Mouse (Mus musculus) embryonic facial prominence, embryonic 15.5 days (tissue): ENCODE measurements at regions not wholly inside any gene's neighbourhood (a gene's known extent, or its start where the extent isn't known, plus 50 kb on each side); places are given as distances from the start of the nearest gene placed in this dataset.

Source experiments
- ATAC-seq: fragments of 200-750 bp; cut with Nextera tagmentation; 2 replicates; pipeline ENCODE4 v1.8.0; 2017; ENCODE audit warnings: low read depth, moderate TSS enrichment; ENCODE audit not compliant: insufficient number of reproducible peaks, low FRiP score, low TSS enrichment
- H3K27ac ChIP-seq: fragments of 300-500 bp; sonication (generic); replicated peaks from 2 replicates; pipeline ENCODE4 v1.5.1; 2015; ENCODE audit warnings: mild to moderate bottlenecking, inconsistent platforms
- H3K27me3 ChIP-seq: fragments of 300-500 bp; sonication (generic); 2 replicates; pipeline ENCODE4 v1.6.1; 2015; ENCODE audit warnings: inconsistent platforms
- H3K36me3 ChIP-seq: fragments of 300-500 bp; sonication (generic); 2 replicates; pipeline ENCODE4 v1.6.1; 2015; ENCODE audit warnings: mild to moderate bottlenecking, inconsistent platforms
- H3K4me1 ChIP-seq: fragments of 300-500 bp; sonication (generic); 2 replicates; pipeline ENCODE4 v1.6.1; 2015; ENCODE audit warnings: inconsistent platforms
- H3K4me2 ChIP-seq: fragments of 300-500 bp; sonication (generic); replicated peaks from 2 replicates; pipeline ENCODE4 v1.6.1; 2015; ENCODE audit warnings: mild to moderate bottlenecking, inconsistent platforms
- H3K4me3 ChIP-seq: fragments of 300-500 bp; sonication (generic); replicated peaks from 2 replicates; pipeline ENCODE4 v1.5.1; 2015; ENCODE audit warnings: mild to moderate bottlenecking, inconsistent platforms
- H3K9ac ChIP-seq: fragments of 300-500 bp; sonication (generic); 2 replicates; pipeline ENCODE4 v1.6.1; 2015; ENCODE audit warnings: inconsistent platforms
- H3K9me3 ChIP-seq: fragments of 300-500 bp; sonication (generic); replicated peaks from 2 replicates; pipeline ENCODE4 v1.6.1; 2016; ENCODE audit warnings: inconsistent platforms
- WGBS: fragments of 180-500 bp; shearing (Covaris S2); methylation state at CpG from one replicate; pipeline ENCODE4 v1.1.7; 2015; 5-methylcytosine and 5-hydroxymethylcytosine counted together

GRCm38 (mm10) chr12:68680668-68681067 lies 478.3 kb downstream of the Rps29 start:
- WGBS, result 84% methylated on average over 3 of the region's 3 CpGs

GRCm38 (mm10) chr12:68676096-68676775 lies 482.8 kb downstream of the Rps29 start:
- H3K27ac ChIP-seq, result no peak overlapping the region
- H3K4me2 ChIP-seq, result no peak overlapping the region
- no peak overlapping the region for H3K9ac ChIP-seq
- ATAC-seq, result no peak
- H3K4me1 ChIP-seq, result no peaks in the 10 kb centered on the region
- no peaks in the 10 kb centered on the region for H3K9me3 ChIP-seq
- 88% methylated on average over 16 of the region's 16 CpGs for WGBS
- no peak overlapping the region for H3K4me3 ChIP-seq
- H3K36me3 ChIP-seq, result no peaks in the 10 kb centered on the region
- no peaks in the 10 kb centered on the region for H3K27me3 ChIP-seq

More at GRCm38 (mm10) chr12:68680668-68681067, 478.3 kb downstream of the Rps29 start:
- no peak overlapping the region for H3K4me2 ChIP-seq
- no peak overlapping the region for H3K9ac ChIP-seq
- no peaks in the 10 kb centered on the region for H3K36me3 ChIP-seq
- H3K27ac ChIP-seq, result no peak overlapping the region
- no peak for ATAC-seq
- no peaks in the 10 kb centered on the region for H3K4me1 ChIP-seq
- no peaks in the 10 kb centered on the region for H3K9me3 ChIP-seq
- H3K27me3 ChIP-seq, result no peaks in the 10 kb centered on the region
- H3K4me3 ChIP-seq, result no peak overlapping the region

GRCm38 (mm10) chr12:68672011-68672410 lies 487.0 kb downstream of the Rps29 start:
- H3K27ac ChIP-seq, result no peak overlapping the region
- no peaks in the 10 kb centered on the region for H3K4me1 ChIP-seq
- no peaks in the 10 kb centered on the region for H3K36me3 ChIP-seq
- no peak overlapping the region for H3K4me2 ChIP-seq
- no peaks in the 10 kb centered on the region for H3K27me3 ChIP-seq
- no peak overlapping the region for H3K4me3 ChIP-seq
- ATAC-seq, result no peak
- no peaks in the 10 kb centered on the region for H3K9me3 ChIP-seq
- WGBS, result 74% methylated on average over 3 of the region's 3 CpGs
- H3K9ac ChIP-seq, result no peak overlapping the region

- 80% methylated on average over 1 of the region's 1 CpGs for WGBS
- H3K4me2 ChIP-seq, result no peak overlapping the region
- H3K4me1 ChIP-seq, result no peaks in the 10 kb centered on the region
- no peak overlapping the region for H3K9ac ChIP-seq
- no peak overlapping the region for H3K4me3 ChIP-seq
- ATAC-seq, result no peak
- no peaks in the 10 kb centered on the region for H3K9me3 ChIP-seq
- H3K36me3 ChIP-seq, result no peaks in the 10 kb centered on the region
- H3K27me3 ChIP-seq, result no peaks in the 10 kb centered on the region
- H3K27ac ChIP-seq, result no peak overlapping the region
These were observed 512.9 kb downstream of the Rps29 start for GRCm38 (mm10) chr12:68645901-68646585.

- Histone ChIP-seq H3K27ac (no peak overlapping the region), H3K4me1 (no peaks in the 10 kb centered on the region), H3K36me3 (no peaks in the 10 kb centered on the region), H3K9ac (no peak overlapping the region), H3K4me2 (no peak overlapping the region), H3K27me3 (no peaks in the 10 kb centered on the region), H3K4me3 (no peak overlapping the region), H3K9me3 (no peaks in the 10 kb centered on the region)
- ATAC-seq, result no peak
- WGBS, result 75% methylated on average over 4 of the region's 4 CpGs
These were observed 515.3 kb downstream of the Rps29 start for GRCm38 (mm10) chr12:68643671-68644070.

- H3K27me3 ChIP-seq, result no peaks in the 10 kb centered on the region
- no peaks in the 10 kb centered on the region for H3K36me3 ChIP-seq
- H3K4me1 ChIP-seq, result no peaks in the 10 kb centered on the region; the same call in 1 of the 2 replicates
- H3K9me3 ChIP-seq, result no peaks in the 10 kb centered on the region
- H3K4me2 ChIP-seq, result no peak overlapping the region
- WGBS, result 88% methylated on average over 3 of the region's 3 CpGs
- no peak overlapping the region for H3K4me3 ChIP-seq
- H3K27ac ChIP-seq, result no peak overlapping the region
- no peak for ATAC-seq
- H3K9ac ChIP-seq, result no peak overlapping the region
These were observed 526.5 kb downstream of the Rps29 start for GRCm38 (mm10) chr12:68632441-68632840.

- no peak for ATAC-seq
- no peaks in the 10 kb centered on the region for H3K9me3 ChIP-seq
- no peaks in the 10 kb centered on the region for H3K27me3 ChIP-seq
- H3K4me1 ChIP-seq, result no peaks in the 10 kb centered on the region
- H3K36me3 ChIP-seq, result no peaks in the 10 kb centered on the region
- H3K27ac ChIP-seq, result no peak overlapping the region
- no peak overlapping the region for H3K9ac ChIP-seq
- WGBS, result 67% methylated on average over 2 of the region's 2 CpGs
- no peak overlapping the region for H3K4me2 ChIP-seq
- H3K4me3 ChIP-seq, result no peak overlapping the region
These were observed 540.6 kb downstream of the Rps29 start for GRCm38 (mm10) chr12:68618337-68618736.

GRCm38 (mm10) chr12:68605417-68606000 lies 553.5 kb downstream of the Rps29 start:
- no peak for ATAC-seq
- no peaks in the 10 kb centered on the region for H3K27me3 ChIP-seq
- H3K4me2 ChIP-seq, result no peak overlapping the region
- H3K4me3 ChIP-seq, result no peak overlapping the region
- no peak overlapping the region for H3K9ac ChIP-seq
- H3K9me3 ChIP-seq, result no peaks in the 10 kb centered on the region
- WGBS, result 84% methylated on average over 10 of the region's 10 CpGs
- no peaks in the 10 kb centered on the region for H3K36me3 ChIP-seq
- H3K27ac ChIP-seq, result no peak overlapping the region
- H3K4me1 ChIP-seq, result no peaks in the 10 kb centered on the region

GRCm38 (mm10) chr12:68604524-68605299 lies 554.3 kb downstream of the Rps29 start:
- Histone ChIP-seq H3K9me3 (no peaks in the 10 kb centered on the region), H3K27ac (no peak overlapping the region), H3K27me3 (no peaks in the 10 kb centered on the region), H3K9ac (no peak overlapping the region), H3K4me1 (no peaks in the 10 kb centered on the region), H3K4me2 (no peak overlapping the region), H3K36me3 (no peaks in the 10 kb centered on the region), H3K4me3 (no peak overlapping the region)
- 71% methylated on average over 5 of the region's 5 CpGs for WGBS
- no peak for ATAC-seq

GRCm38 (mm10) chr12:68602682-68603081 lies 556.3 kb downstream of the Rps29 start:
- no peak for ATAC-seq
- no peaks in the 10 kb centered on the region for H3K9me3 ChIP-seq
- H3K27ac ChIP-seq, result no peak overlapping the region
- no peaks in the 10 kb centered on the region for H3K36me3 ChIP-seq
- 79% methylated on average over 4 of the region's 4 CpGs for WGBS
- H3K27me3 ChIP-seq, result no peaks in the 10 kb centered on the region
- no peaks in the 10 kb centered on the region for H3K4me1 ChIP-seq
- no peak overlapping the region for H3K4me3 ChIP-seq
- no peak overlapping the region for H3K4me2 ChIP-seq
- no peak overlapping the region for H3K9ac ChIP-seq

- Histone ChIP-seq H3K9ac (no peak overlapping the region), H3K4me1 (no peaks in the 10 kb centered on the region), H3K27me3 (no peaks in the 10 kb centered on the region), H3K4me3 (no peak overlapping the region), H3K36me3 (no peaks in the 10 kb centered on the region), H3K27ac (no peak overlapping the region), H3K4me2 (no peak overlapping the region), H3K9me3 (no peaks in the 10 kb centered on the region)
- ATAC-seq, result no peak
These were observed 557.6 kb downstream of the Rps29 start for GRCm38 (mm10) chr12:68601366-68601765.
